Mouse (Mus musculus): ENCODE measurements around the gene 9930021J03Rik.

GRCm38 (mm10) chr19:29664934-29665333 is 140.9 kb downstream of the 9930021J03Rik start:
- no peak for TF ChIP-seq GATA1 (IDR thresholded peaks at IDR 0.05; ENCODE audit: low read length)
- no peak for TF ChIP-seq TAL1 (IDR thresholded peaks at IDR 0.05; ENCODE audit: low read length)
